Mouse (Mus musculus) midbrain, embryonic 12.5 days (tissue): ENCODE measurements around the gene Ccdc107. TPM values are rescaled to one million over a fixed set of nuclear protein-coding genes. Genes with fewer than 3 reads are reported as not detected.

Experiments
- ATAC-seq: fragments of 200-750 bp; cut with Nextera tagmentation; 2 replicates; pipeline ENCODE4 v1.8.0; 2017; ENCODE audit warnings: low read depth, moderate TSS enrichment, moderate library complexity; ENCODE audit not compliant: low FRiP score
- H3K27ac ChIP-seq: fragments of 300-500 bp; sonication (generic); replicated peaks from 2 replicates; pipeline ENCODE4 v1.5.1; 2016; ENCODE audit warnings: mild to moderate bottlenecking
- H3K27me3 ChIP-seq: fragments of 300-500 bp; sonication (generic); 2 replicates; pipeline ENCODE4 v1.6.1; 2016; ENCODE audit warnings: mild to moderate bottlenecking
- H3K36me3 ChIP-seq: fragments of 300-500 bp; sonication (generic); 2 replicates; pipeline ENCODE4 v1.6.1; 2016
- H3K4me1 ChIP-seq: fragments of 300-500 bp; sonication (generic); 2 replicates; pipeline ENCODE4 v1.6.1; 2016
- H3K4me2 ChIP-seq: fragments of 300-500 bp; sonication (generic); replicated peaks from 2 replicates; pipeline ENCODE4 v1.6.1; 2016; ENCODE audit warnings: mild to moderate bottlenecking, moderate library complexity
- H3K4me3 ChIP-seq: fragments of 300-500 bp; sonication (generic); 2 replicates; pipeline ENCODE4 v1.5.1; 2016; ENCODE audit warnings: mild to moderate bottlenecking
- H3K9ac ChIP-seq: fragments of 300-500 bp; sonication (generic); replicated peaks from 2 replicates; pipeline ENCODE4 v1.6.1; 2016; ENCODE audit warnings: mild to moderate bottlenecking, moderate library complexity
- H3K9me3 ChIP-seq: fragments of 300-500 bp; sonication (generic); 2 replicates; pipeline ENCODE4 v1.6.1; 2016; ENCODE audit warnings: mild to moderate bottlenecking
- WGBS: fragments of 180-500 bp; shearing (Covaris S2); methylation state at CpG from one replicate; pipeline ENCODE4 v1.1.7; 2016; 5-methylcytosine and 5-hydroxymethylcytosine counted together
- polyA plus RNA-seq: library from polyadenylated mRNA; unstranded; fragments of >200 nt; fragmentation: Nextera tagmentation; extraction: Ambion mirVana; gene quantifications from 2 replicates; pipeline ENCODE4 v1.2.1, GENCODE M21; 2016

Ccdc107 gene
- 45.0 and 47.9 TPM in 2 replicates for polyA plus RNA-seq

- Histone ChIP-seq H3K4me1 (peaks cover 26% of the 10 kb centered on the region), H3K9ac (peak within 1 kb of the TSS; percentile 76), H3K27ac (peak within 1 kb of the TSS; percentile 90), H3K9me3 (no peaks in the 10 kb centered on the region), H3K4me2 (peak within 1 kb of the TSS; percentile 66), H3K4me3 (peak within 1 kb of the TSS; percentile 65), H3K36me3 (0 out of 2 replicates have a peak, but pooled peaks cover 2% of the 10 kb centered on the region), H3K27me3 (peaks cover 20% of the 10 kb centered on the region)
- under 1% methylated on average over 25 of the region's 25 CpGs for WGBS
- ATAC-seq = peak; percentile 96
These were observed at the start of gene Ccdc107 for GRCm38 (mm10) chr4:43492821-43493185. Gene Ccdc107, plus strand, starts transcription at chr4:43492900.

GRCm38 (mm10) chr4:43443511-43443910, 49.2 kb upstream of the Ccdc107 start:
- 0 out of 2 replicates have a peak, but pooled peaks cover 3% of the 10 kb centered on the region for H3K27me3 ChIP-seq
- peaks cover 13% of the 10 kb centered on the region for H3K4me1 ChIP-seq
- peak overlapping the region; percentile 96 for H3K27ac ChIP-seq
- under 1% methylated on average over 28 of the region's 28 CpGs for WGBS
- H3K9me3 ChIP-seq = no peaks in the 10 kb centered on the region
- peak overlapping the region; percentile 92 for H3K4me2 ChIP-seq
- 0 out of 2 replicates have a peak, but pooled peaks have one; percentile 4 for ATAC-seq
- peak overlapping the region; percentile 96 for H3K4me3 ChIP-seq
- peaks cover 37% of the 10 kb centered on the region for H3K36me3 ChIP-seq
- H3K9ac ChIP-seq = peak overlapping the region; percentile 100

- H3K4me2 ChIP-seq = no peak overlapping the region
- WGBS = 89% methylated on average over 13 of the region's 13 CpGs
- peaks cover 38% of the 10 kb centered on the region for H3K36me3 ChIP-seq
- H3K27me3 ChIP-seq = peaks cover 7% of the 10 kb centered on the region
- ATAC-seq = no peak
- no peak overlapping the region for H3K27ac ChIP-seq
- H3K9me3 ChIP-seq = no peaks in the 10 kb centered on the region
- no peak overlapping the region for H3K9ac ChIP-seq
- H3K4me3 ChIP-seq = no peak overlapping the region
- peaks cover 13% of the 10 kb centered on the region for H3K4me1 ChIP-seq
These were observed 45.4 kb upstream of the Ccdc107 start for GRCm38 (mm10) chr4:43447251-43447650.

- H3K27ac ChIP-seq = no peak overlapping the region
- no peak for ATAC-seq
- no peak overlapping the region for H3K4me3 ChIP-seq
- no peaks in the 10 kb centered on the region for H3K9me3 ChIP-seq
- H3K27me3 ChIP-seq = peaks cover 20% of the 10 kb centered on the region
- H3K4me2 ChIP-seq = no peak overlapping the region
- peaks cover 38% of the 10 kb centered on the region for H3K36me3 ChIP-seq
- WGBS = 86% methylated on average over 3 of the region's 3 CpGs
- peaks cover 16% of the 10 kb centered on the region for H3K4me1 ChIP-seq
- no peak overlapping the region for H3K9ac ChIP-seq
These were observed 44.1 kb upstream of the Ccdc107 start for GRCm38 (mm10) chr4:43448554-43448953.

- H3K27ac ChIP-seq = no peak overlapping the region
- H3K4me2 ChIP-seq = no peak overlapping the region
- 66% methylated on average over 11 of the region's 11 CpGs for WGBS
- peaks cover 42% of the 10 kb centered on the region for H3K27me3 ChIP-seq
- ATAC-seq = no peak
- no peaks in the 10 kb centered on the region for H3K9me3 ChIP-seq
- H3K4me1 ChIP-seq = peaks cover 14% of the 10 kb centered on the region
- no peak overlapping the region for H3K4me3 ChIP-seq
- peaks cover 13% of the 10 kb centered on the region for H3K36me3 ChIP-seq
- H3K9ac ChIP-seq = no peak overlapping the region
These were observed 40.4 kb upstream of the Ccdc107 start for GRCm38 (mm10) chr4:43452315-43452714.

- peak; percentile 52; the same call in 1 of the 2 replicates for ATAC-seq
- peaks cover 46% of the 10 kb centered on the region for H3K27me3 ChIP-seq
These were observed 39.3 kb upstream of the Ccdc107 start for GRCm38 (mm10) chr4:43453413-43453812.

GRCm38 (mm10) chr4:43454041-43454836, 38.5 kb upstream of the Ccdc107 start, which contains the start of gene Cd72:
Gene Cd72, minus strand, starts transcription at chr4:43454628.
- Histone ChIP-seq H3K27me3 (peaks cover 47% of the 10 kb centered on the region), H3K27ac (no peak within 1 kb of the TSS), H3K36me3 (no peaks in the 10 kb centered on the region), H3K4me2 (peak within 1 kb of the TSS; percentile 48), H3K9ac (0 out of 2 replicates have a peak within 1 kb of the TSS, but pooled peaks have one; percentile 11), H3K9me3 (no peaks in the 10 kb centered on the region), H3K4me3 (peak within 1 kb of the TSS; percentile 26), H3K4me1 (peaks cover 15% of the 10 kb centered on the region)
- no peak for ATAC-seq
- WGBS = 31% methylated on average over 20 of the region's 20 CpGs

More at GRCm38 (mm10) chr4:43453413-43453812, 39.3 kb upstream of the Ccdc107 start:
- WGBS = 2% methylated on average over 18 of the region's 18 CpGs
- no peaks in the 10 kb centered on the region for H3K9me3 ChIP-seq
- no peak overlapping the region for H3K27ac ChIP-seq
- H3K4me1 ChIP-seq = peaks cover 15% of the 10 kb centered on the region
- H3K36me3 ChIP-seq = peaks cover 2% of the 10 kb centered on the region; the same call in 1 of the 2 replicates
- H3K9ac ChIP-seq = 0 out of 2 replicates have a peak overlapping the region, but pooled peaks have one; percentile 11
- peak overlapping the region; percentile 26 for H3K4me3 ChIP-seq
- peak overlapping the region; percentile 48 for H3K4me2 ChIP-seq

- H3K27ac ChIP-seq = no peak overlapping the region
- peaks cover 15% of the 10 kb centered on the region for H3K4me1 ChIP-seq
- 25% methylated on average over 4 of the region's 4 CpGs for WGBS
- H3K9me3 ChIP-seq = no peaks in the 10 kb centered on the region
- H3K36me3 ChIP-seq = no peaks in the 10 kb centered on the region
- no peak overlapping the region for H3K4me2 ChIP-seq
- no peak overlapping the region for H3K4me3 ChIP-seq
- H3K9ac ChIP-seq = no peak overlapping the region
- H3K27me3 ChIP-seq = peaks cover 47% of the 10 kb centered on the region
- no peak for ATAC-seq
These were observed 36.2 kb upstream of the Ccdc107 start for GRCm38 (mm10) chr4:43456470-43456869.

GRCm38 (mm10) chr4:43457124-43457523, 35.6 kb upstream of the Ccdc107 start:
- WGBS = 24% methylated on average over 8 of the region's 8 CpGs
- Histone ChIP-seq H3K27me3 (peaks cover 41% of the 10 kb centered on the region), H3K4me2 (no peak overlapping the region), H3K9ac (no peak overlapping the region), H3K4me3 (no peak overlapping the region), H3K27ac (no peak overlapping the region), H3K4me1 (peaks cover 15% of the 10 kb centered on the region), H3K9me3 (no peaks in the 10 kb centered on the region), H3K36me3 (no peaks in the 10 kb centered on the region)
- ATAC-seq = no peak

GRCm38 (mm10) chr4:43463102-43463501, 29.6 kb upstream of the Ccdc107 start:
- Histone ChIP-seq H3K4me2 (no peak overlapping the region), H3K4me1 (no peaks in the 10 kb centered on the region), H3K9ac (no peak overlapping the region), H3K27ac (no peak overlapping the region), H3K27me3 (0 out of 2 replicates have a peak, but pooled peaks cover 4% of the 10 kb centered on the region), H3K4me3 (no peak overlapping the region), H3K36me3 (no peaks in the 10 kb centered on the region), H3K9me3 (no peaks in the 10 kb centered on the region)
- WGBS = 88% methylated on average over 5 of the region's 5 CpGs
- no peak for ATAC-seq

GRCm38 (mm10) chr4:43465935-43466334, 26.8 kb upstream of the Ccdc107 start:
- no peak overlapping the region for H3K4me2 ChIP-seq
- no peak overlapping the region for H3K27ac ChIP-seq
- H3K27me3 ChIP-seq = no peaks in the 10 kb centered on the region
- H3K9me3 ChIP-seq = no peaks in the 10 kb centered on the region
- WGBS = 93% methylated on average over 6 of the region's 6 CpGs
- ATAC-seq = no peak
- H3K4me3 ChIP-seq = no peak overlapping the region
- H3K9ac ChIP-seq = no peak overlapping the region
- no peaks in the 10 kb centered on the region for H3K4me1 ChIP-seq
- no peaks in the 10 kb centered on the region for H3K36me3 ChIP-seq

GRCm38 (mm10) chr4:43466872-43467271, 25.8 kb upstream of the Ccdc107 start:
- H3K4me3 ChIP-seq = no peak overlapping the region
- no peaks in the 10 kb centered on the region for H3K36me3 ChIP-seq
- H3K27me3 ChIP-seq = no peaks in the 10 kb centered on the region
- ATAC-seq = no peak
- 90% methylated on average over 7 of the region's 7 CpGs for WGBS
- H3K4me2 ChIP-seq = no peak overlapping the region
- no peak overlapping the region for H3K9ac ChIP-seq
- H3K27ac ChIP-seq = no peak overlapping the region
- no peaks in the 10 kb centered on the region for H3K4me1 ChIP-seq
- H3K9me3 ChIP-seq = no peaks in the 10 kb centered on the region
